Mouse (Mus musculus) megakaryocyte, embryonic 14.5 days (primary cell): Measurements from ENCODE around the gene Gja5. TPM values are rescaled to one million over a fixed set of nuclear protein-coding genes. Genes with fewer than 3 reads are reported as not detected.

Source experiments
- H3K27me3 ChIP-seq: replicated peaks from 2 replicates; pipeline ENCODE3; 2012; ENCODE audit warnings: inconsistent platforms
- H3K36me3 ChIP-seq: replicated peaks from 2 replicates; pipeline ENCODE3; 2012; ENCODE audit warnings: low read length, inconsistent platforms, mixed read lengths
- H3K4me1 ChIP-seq: 2 replicates; pipeline ENCODE4 v1.6.1; 2012; ENCODE audit warnings: inconsistent platforms
- H3K4me3 ChIP-seq: replicated peaks from 2 replicates; pipeline ENCODE3; 2012; ENCODE audit warnings: moderate library complexity, mild to moderate bottlenecking, inconsistent platforms
- H3K9me3 ChIP-seq: 2 replicates; pipeline ENCODE4 v1.6.1; 2012; ENCODE audit warnings: inconsistent platforms
- FLI1 ChIP-seq: IDR thresholded peaks from 2 replicates; pipeline ENCODE4 v1.6.1; 2012; ENCODE audit warnings: low read length, inconsistent platforms, mixed read lengths
- GATA1 ChIP-seq: IDR thresholded peaks from 3 replicates; pipeline ENCODE4 v1.6.1; 2012; ENCODE audit warnings: mixed read lengths, low read length, inconsistent platforms, borderline replicate concordance
- polyA plus RNA-seq: library from polyadenylated mRNA; stranded (reverse); fragments of >175 nt; gene quantifications from 2 replicates; pipeline ENCODE4 v1.2.3, GENCODE M21; 2012; ENCODE audit warnings: low replicate concordance; ENCODE audit not compliant: insufficient read depth

Gja5 gene
- polyA plus RNA-seq, 1 experiment = not detected

DNA sequence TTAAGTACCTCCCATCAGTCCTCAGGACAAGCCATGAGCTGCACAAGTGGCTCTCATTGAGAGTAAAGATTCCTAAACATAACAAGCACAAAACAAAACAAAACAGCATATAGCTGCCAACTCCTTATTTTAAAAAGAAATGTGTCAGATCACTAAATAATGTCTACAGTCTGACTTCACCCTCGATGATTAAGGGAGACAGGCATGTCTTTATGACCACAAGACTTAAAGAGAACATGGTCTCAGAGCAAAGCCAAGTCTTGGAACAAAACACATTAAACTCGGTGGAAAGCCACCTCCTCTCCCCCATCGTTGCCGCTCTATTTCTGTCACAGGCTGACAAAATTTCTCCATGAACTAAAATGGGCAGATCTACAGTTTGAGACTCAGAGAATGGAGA, 20.1 kb downstream of the Gja5 start:
- H3K9me3 ChIP-seq = 0 out of 2 replicates have a peak, but pooled peaks cover 4% of the 10 kb centered on the region
- peaks cover 17% of the 10 kb centered on the region for H3K27me3 ChIP-seq
- TF ChIP-seq FLI1 = no peak
- no peak for TF ChIP-seq GATA1
- no peak overlapping the region for H3K4me3 ChIP-seq
- H3K4me1 ChIP-seq = peaks cover 6% of the 10 kb centered on the region; the same call in 1 of the 2 replicates
- no peaks in the 10 kb centered on the region for H3K36me3 ChIP-seq

DNA sequence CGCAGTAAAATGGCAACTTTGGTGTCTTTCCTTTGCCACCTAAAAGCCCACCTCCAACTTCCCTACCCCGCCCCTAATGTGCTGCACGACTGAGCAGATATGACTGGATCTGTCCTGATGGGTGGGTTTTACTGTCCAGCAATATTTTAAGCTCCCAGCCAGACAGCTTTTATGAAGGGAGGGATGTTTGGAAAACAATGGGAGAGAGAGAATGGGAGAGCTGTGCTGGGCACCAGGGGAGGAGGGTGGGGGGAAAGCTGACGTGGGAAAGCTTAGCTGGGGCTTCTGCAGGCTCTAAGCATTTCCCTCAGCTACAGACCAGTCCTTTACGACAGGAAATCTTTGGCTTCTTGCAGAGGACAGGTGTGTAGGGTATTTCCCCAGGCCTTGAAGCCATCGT, 21.4 kb downstream of the Gja5 start, which contains the start of gene Gja8:
Gene Gja8 (minus strand): TSS at position 101 of the 400 bp plus-strand sequence.
- Histone ChIP-seq H3K4me3 (no peak within 1 kb of the TSS), H3K36me3 (no peaks in the 10 kb centered on the region), H3K27me3 (peaks cover 15% of the 10 kb centered on the region), H3K4me1 (peaks cover 6% of the 10 kb centered on the region; the same call in 1 of the 2 replicates), H3K9me3 (no peaks in the 10 kb centered on the region)
- no peak for TF ChIP-seq GATA1
- TF ChIP-seq FLI1 = no peak

- no peaks in the 10 kb centered on the region for H3K9me3 ChIP-seq
- no peaks in the 10 kb centered on the region for H3K36me3 ChIP-seq
- H3K27me3 ChIP-seq = peaks cover 34% of the 10 kb centered on the region
- TF ChIP-seq FLI1 (no peak), GATA1 (no peak)
- no peaks in the 10 kb centered on the region for H3K4me1 ChIP-seq
- H3K4me3 ChIP-seq = no peak overlapping the region
These were observed 26.8 kb downstream of the Gja5 start for GRCm38 (mm10) chr3:96931261-96931681.

DNA sequence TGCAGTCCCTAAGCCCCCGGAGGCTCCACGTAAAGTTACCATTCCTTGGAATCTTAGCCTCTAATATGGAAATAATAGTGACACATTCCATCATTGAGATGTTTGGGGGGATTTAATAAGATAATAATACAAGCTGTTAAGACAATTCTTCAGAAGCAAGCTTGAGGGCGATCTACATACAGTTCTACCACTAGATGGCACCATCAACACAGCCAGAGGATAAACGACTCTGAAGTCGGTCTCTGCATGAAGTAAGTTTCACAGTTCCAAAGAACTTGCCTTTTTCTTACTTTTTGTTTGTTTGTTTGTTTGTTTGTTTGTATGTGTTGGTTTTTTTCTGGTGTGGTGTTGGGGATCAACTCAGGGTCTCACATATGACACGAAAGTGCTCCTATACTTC, 31.7 kb downstream of the Gja5 start:
- Histone ChIP-seq H3K36me3 (no peaks in the 10 kb centered on the region), H3K27me3 (peaks cover 36% of the 10 kb centered on the region), H3K4me3 (no peak overlapping the region), H3K4me1 (peaks cover 8% of the 10 kb centered on the region; the same call in 1 of the 2 replicates), H3K9me3 (peaks cover 5% of the 10 kb centered on the region; the same call in 1 of the 2 replicates)
- TF ChIP-seq GATA1 = no peak
- no peak for TF ChIP-seq FLI1

DNA sequence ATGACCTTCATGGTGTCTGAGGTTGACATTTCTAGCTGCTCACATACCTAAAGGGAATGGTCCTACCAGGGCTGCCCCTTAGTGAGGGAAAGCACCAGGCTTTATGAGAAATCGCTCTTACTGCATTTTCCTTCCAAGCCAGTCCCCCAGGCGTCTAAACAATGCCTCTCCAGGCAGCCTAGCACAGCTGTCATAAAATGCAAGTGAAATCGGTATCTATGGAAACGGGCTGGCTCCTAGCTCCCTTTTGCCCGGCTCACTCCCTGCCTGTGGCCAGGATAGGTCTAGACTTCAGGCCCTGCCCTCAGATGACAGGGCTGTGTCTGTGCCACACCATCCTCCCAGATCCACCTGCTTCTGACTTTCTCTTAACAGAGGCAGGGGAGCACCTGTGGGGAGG, 33.1 kb downstream of the Gja5 start:
- Histone ChIP-seq H3K27me3 (peaks cover 28% of the 10 kb centered on the region), H3K4me3 (no peak overlapping the region), H3K4me1 (peaks cover 8% of the 10 kb centered on the region; the same call in 1 of the 2 replicates), H3K9me3 (peaks cover 5% of the 10 kb centered on the region; the same call in 1 of the 2 replicates), H3K36me3 (no peaks in the 10 kb centered on the region)
- TF ChIP-seq GATA1 (no peak), FLI1 (no peak)

GRCm38 (mm10) chr3:96938738-96939137, 34.2 kb downstream of the Gja5 start:
- Histone ChIP-seq H3K36me3 (no peaks in the 10 kb centered on the region), H3K4me1 (peaks cover 8% of the 10 kb centered on the region; the same call in 1 of the 2 replicates), H3K27me3 (peaks cover 27% of the 10 kb centered on the region), H3K9me3 (peaks cover 15% of the 10 kb centered on the region), H3K4me3 (peak overlapping the region; percentile 42)
- TF ChIP-seq FLI1 (no peak), GATA1 (no peak)

DNA sequence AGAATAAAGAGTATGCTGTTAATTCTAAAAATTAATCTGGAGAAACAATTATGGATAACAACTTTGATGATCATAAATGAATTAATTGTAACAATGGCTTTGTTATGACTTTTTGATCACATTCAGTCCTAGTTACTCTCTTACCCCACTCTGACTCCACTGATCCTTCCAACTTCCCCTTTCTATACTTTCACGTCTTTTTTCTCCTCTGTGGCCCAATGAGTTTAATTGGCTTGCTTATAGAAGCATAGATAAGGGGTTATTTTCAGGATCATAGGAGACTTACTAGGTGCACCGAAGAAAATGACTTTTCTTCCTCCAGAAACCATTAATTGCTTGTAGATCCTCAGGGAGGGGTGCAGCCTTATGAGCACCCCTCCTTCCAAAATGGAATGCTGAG, 38.2 kb downstream of the Gja5 start:
- peaks cover 15% of the 10 kb centered on the region for H3K9me3 ChIP-seq
- H3K4me3 ChIP-seq = no peak overlapping the region
- H3K27me3 ChIP-seq = peaks cover 3% of the 10 kb centered on the region
- TF ChIP-seq GATA1 (no peak), FLI1 (no peak)
- H3K36me3 ChIP-seq = no peaks in the 10 kb centered on the region
- peaks cover 8% of the 10 kb centered on the region; the same call in 1 of the 2 replicates for H3K4me1 ChIP-seq

- no peaks in the 10 kb centered on the region for H3K4me1 ChIP-seq
These were observed 49.2 kb downstream of the Gja5 start for GRCm38 (mm10) chr3:96953489-96954233.

DNA sequence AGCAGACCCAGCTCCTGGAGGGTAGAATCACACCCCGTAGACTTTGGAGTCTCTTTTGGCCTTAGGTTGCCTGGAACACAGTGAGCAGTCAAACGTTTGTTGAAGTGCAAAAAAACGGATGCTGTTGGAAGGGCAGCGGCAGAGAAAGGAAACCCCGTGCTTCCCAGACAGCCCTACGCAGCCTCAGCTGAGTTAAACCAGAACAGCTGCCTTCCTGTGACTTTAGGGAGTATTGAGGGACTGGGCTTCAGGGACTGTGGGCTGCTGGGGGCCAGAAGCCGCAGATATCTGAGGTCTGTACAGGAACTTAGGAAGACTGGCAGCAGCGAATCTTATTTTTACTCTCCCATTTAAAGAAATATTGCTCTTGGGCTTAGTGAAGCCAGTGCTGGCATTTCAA, 56.1 kb downstream of the Gja5 start:
- H3K36me3 ChIP-seq = no peaks in the 10 kb centered on the region
- TF ChIP-seq GATA1 (no peak), FLI1 (no peak)

More at GRCm38 (mm10) chr3:96953489-96954233, 49.2 kb downstream of the Gja5 start:
- TF ChIP-seq FLI1 (no peak), GATA1 (no peak)
- no peaks in the 10 kb centered on the region for H3K36me3 ChIP-seq
- no peaks in the 10 kb centered on the region for H3K9me3 ChIP-seq
- H3K27me3 ChIP-seq = peaks cover 12% of the 10 kb centered on the region
- no peak overlapping the region for H3K4me3 ChIP-seq

More for the DNA sequence above, 56.1 kb downstream of the Gja5 start:
- Histone ChIP-seq H3K9me3 (no peaks in the 10 kb centered on the region), H3K4me3 (peak overlapping the region; percentile 28), H3K4me1 (peaks cover 31% of the 10 kb centered on the region), H3K27me3 (peaks cover 20% of the 10 kb centered on the region)
